Mouse (Mus musculus): Measurements from ENCODE around the gene Wscd1.

- TF ChIP-seq GATA1 (IDR thresholded peaks at IDR 0.05; ENCODE audit: borderline replicate concordance, low read length) (no peak), FLI1 (IDR thresholded peaks at IDR 0.05; ENCODE audit: low read length) (no peak)
Observed at GRCm38 (mm10) chr11:71767726-71768125, 18.0 kb downstream of the Wscd1 start.

All from megakaryocyte, embryonic 14.5 days (primary cell).